Mouse (Mus musculus): Measurements from ENCODE around the gene Adk. TPM values are rescaled to one million over a fixed set of nuclear protein-coding genes. Genes with fewer than 3 reads are reported as not detected.
"Not testable (repeated sequence)": the region's sequence is repeated elsewhere in the genome, so short reads cannot be mapped to it uniquely, and the experiment has no call there.

The Adk gene
- polyA plus RNA-seq, 1 experiment from 2014 or later = 102 TPM

- no peak for DNase-seq (ENCODE audit: low spot score)
These were observed 11.9 kb downstream of the Adk start for GRCm38 (mm10) chr14:21064321-21064720.

- DNase-seq (ENCODE audit: low spot score) = no peak
These were observed 13.3 kb downstream of the Adk start for GRCm38 (mm10) chr14:21065490-21066162.

- peak; percentile 33 for DNase-seq (ENCODE audit: low spot score)
These were observed 17.2 kb downstream of the Adk start for GRCm38 (mm10) chr14:21069594-21069993.

- DNase-seq (ENCODE audit: low spot score) = no peak
These were observed 21.6 kb downstream of the Adk start for GRCm38 (mm10) chr14:21073981-21074380.

- DNase-seq (ENCODE audit: low spot score) = no peak
These were observed 22.3 kb downstream of the Adk start for GRCm38 (mm10) chr14:21074398-21075320.

- peak; percentile 90 for DNase-seq (ENCODE audit: low spot score)
These were observed 23.6 kb downstream of the Adk start for GRCm38 (mm10) chr14:21075751-21076500.

- DNase-seq (ENCODE audit: low spot score) = no peak
These were observed 24.3 kb downstream of the Adk start for GRCm38 (mm10) chr14:21076501-21077194.

- DNase-seq (ENCODE audit: low spot score) = no peak
These were observed 25.6 kb downstream of the Adk start for GRCm38 (mm10) chr14:21077939-21078338.

- no peak for DNase-seq (ENCODE audit: low spot score)
These were observed 26.1 kb downstream of the Adk start for GRCm38 (mm10) chr14:21078511-21078910.

- DNase-seq (ENCODE audit: low spot score) = no peak
These were observed 30.4 kb downstream of the Adk start for GRCm38 (mm10) chr14:21082823-21083222.

- DNase-seq (ENCODE audit: low spot score) = no peak
These were observed 33.3 kb downstream of the Adk start for GRCm38 (mm10) chr14:21085666-21086065.

GRCm38 (mm10) chr14:21086106-21086505 is 33.7 kb downstream of the Adk start:
- no peak for DNase-seq (ENCODE audit: low spot score)

GRCm38 (mm10) chr14:21086827-21087351 is 34.5 kb downstream of the Adk start:
- no peak for DNase-seq (ENCODE audit: low spot score)

- DNase-seq (ENCODE audit: low spot score) = no peak
These were observed 35.2 kb downstream of the Adk start for GRCm38 (mm10) chr14:21087390-21088060.

- no peak for DNase-seq (ENCODE audit: low spot score)
These were observed 36.4 kb downstream of the Adk start for GRCm38 (mm10) chr14:21088731-21089130.

GRCm38 (mm10) chr14:21090400-21090799 is 38.0 kb downstream of the Adk start:
- DNase-seq (ENCODE audit: low spot score) = no peak

- no peak for DNase-seq (ENCODE audit: low spot score)
These were observed 38.6 kb downstream of the Adk start for GRCm38 (mm10) chr14:21090930-21091486.

GRCm38 (mm10) chr14:21094161-21094560 is 41.8 kb downstream of the Adk start:
- DNase-seq (ENCODE audit: low spot score) = not testable (repeated sequence)

- no peak for DNase-seq (ENCODE audit: low spot score)
These were observed 43.9 kb downstream of the Adk start for GRCm38 (mm10) chr14:21096279-21096678.

GRCm38 (mm10) chr14:21096689-21097088 is 44.3 kb downstream of the Adk start:
- no peak for DNase-seq (ENCODE audit: low spot score)
